Mouse (Mus musculus): ENCODE data around the gene BC051142.

DNA sequence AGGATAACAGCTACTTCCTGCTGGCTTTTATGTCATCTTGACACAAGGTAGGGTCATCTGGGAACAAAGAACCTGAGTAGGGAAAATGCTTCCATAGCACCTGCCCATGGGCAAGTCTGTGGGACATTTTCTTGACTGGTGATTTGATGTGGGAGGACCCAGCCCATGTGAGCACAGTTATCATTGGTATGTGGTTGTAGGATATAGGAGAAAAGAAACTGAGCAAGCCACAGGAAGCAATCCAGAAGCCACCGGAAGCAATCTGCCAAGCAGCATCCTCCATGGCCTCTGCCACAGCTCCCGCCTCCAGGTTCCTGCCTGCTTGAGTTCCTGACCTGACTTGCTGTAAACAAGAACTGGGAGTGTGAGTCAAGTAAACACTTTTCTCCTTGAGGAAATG lies 71.9 kb downstream of the BC051142 start:
- TF ChIP-seq EP300 (IDR thresholded peaks at IDR 0.05; ENCODE audit: low read depth) = no peak
- no peak for TF ChIP-seq CTCF (IDR thresholded peaks at IDR 0.05; ENCODE audit: low read depth)

Data from heart, postnatal 0 days (tissue).